Mouse (Mus musculus) hindbrain, embryonic 13.5 days (tissue): ENCODE data around the gene B3galt6. TPM values are rescaled to one million over a fixed set of nuclear protein-coding genes. Genes with fewer than 3 reads are reported as not detected.

Experiments used
- ATAC-seq: fragments of 200-750 bp; cut with Nextera tagmentation; 2 replicates; pipeline ENCODE4 v1.8.0; 2017; ENCODE audit warnings: moderate TSS enrichment; ENCODE audit not compliant: low FRiP score
- H3K27ac ChIP-seq: fragments of 300-500 bp; sonication (generic); 2 replicates; pipeline ENCODE4 v1.5.1; 2015; ENCODE audit warnings: inconsistent platforms, mild to moderate bottlenecking, moderate library complexity
- H3K27me3 ChIP-seq: fragments of 300-500 bp; sonication (generic); 2 replicates; pipeline ENCODE4 v1.6.1; 2015; ENCODE audit warnings: mild to moderate bottlenecking, inconsistent platforms
- H3K36me3 ChIP-seq: fragments of 300-500 bp; sonication (generic); 2 replicates; pipeline ENCODE4 v1.6.1; 2015; ENCODE audit warnings: mild to moderate bottlenecking, inconsistent platforms
- H3K4me1 ChIP-seq: fragments of 300-500 bp; sonication (generic); replicated peaks from 2 replicates; pipeline ENCODE4 v1.6.1; 2015; ENCODE audit warnings: inconsistent platforms
- H3K4me2 ChIP-seq: fragments of 300-500 bp; sonication (generic); 2 replicates; pipeline ENCODE4 v1.6.1; 2015; ENCODE audit warnings: inconsistent platforms, mild to moderate bottlenecking, moderate library complexity
- H3K4me3 ChIP-seq: fragments of 300-500 bp; sonication (generic); 2 replicates; pipeline ENCODE4 v1.5.1; 2015; ENCODE audit warnings: mild to moderate bottlenecking, inconsistent platforms
- H3K9ac ChIP-seq: fragments of 300-500 bp; sonication (generic); 2 replicates; pipeline ENCODE4 v1.6.1; 2015; ENCODE audit warnings: mild to moderate bottlenecking, inconsistent platforms
- H3K9me3 ChIP-seq: fragments of 300-500 bp; sonication (generic); 2 replicates; pipeline ENCODE4 v1.6.1; 2016; ENCODE audit warnings: inconsistent platforms
- WGBS: fragments of 180-500 bp; shearing (Covaris S2); methylation state at CpG from one replicate; pipeline ENCODE4 v1.1.7; 2015; 5-methylcytosine and 5-hydroxymethylcytosine counted together
- polyA plus RNA-seq: library from polyadenylated mRNA; unstranded; fragments of >200 nt; fragmentation: Nextera tagmentation; extraction: Ambion mirVana; gene quantifications from 2 replicates; pipeline ENCODE4 v1.2.1, GENCODE M21; 2015

The B3galt6 gene
- 26.6 and 27.6 TPM in 2 replicates for polyA plus RNA-seq

- peak; percentile 87 for ATAC-seq
- H3K9me3 ChIP-seq, result no peaks in the 10 kb centered on the region
- peaks cover 16% of the 10 kb centered on the region for H3K36me3 ChIP-seq
- H3K27ac ChIP-seq, result peak within 1 kb of the TSS; percentile 95
- H3K4me1 ChIP-seq, result peaks cover 40% of the 10 kb centered on the region
- under 1% methylated on average over 96 of the region's 99 CpGs for WGBS
- H3K4me3 ChIP-seq, result peak within 1 kb of the TSS; percentile 84
- H3K4me2 ChIP-seq, result peak within 1 kb of the TSS; percentile 99
- no peaks in the 10 kb centered on the region for H3K27me3 ChIP-seq
- peak within 1 kb of the TSS; percentile 89 for H3K9ac ChIP-seq
Observed at GRCm38 (mm10) chr4:155992241-155992905, at the start of gene B3galt6, which contains the start of gene Sdf4. B3galt6 (minus strand) TSS chr4:155992649. Sdf4 (plus strand) TSS chr4:155992872.

GRCm38 (mm10) chr4:156034901-156035300 lies 42.5 kb upstream of the B3galt6 start:
- no peak for ATAC-seq
- Histone ChIP-seq H3K9me3 (no peaks in the 10 kb centered on the region), H3K4me1 (peaks cover 42% of the 10 kb centered on the region), H3K27me3 (peaks cover 29% of the 10 kb centered on the region), H3K4me2 (peak overlapping the region; percentile 49), H3K9ac (peak overlapping the region; percentile 49; the same call in 1 of the 2 replicates), H3K27ac (no peak overlapping the region), H3K4me3 (peak overlapping the region; percentile 28), H3K36me3 (no peaks in the 10 kb centered on the region)
- 3% methylated on average over 25 of the region's 25 CpGs for WGBS

GRCm38 (mm10) chr4:156034301-156034700 lies 41.9 kb upstream of the B3galt6 start:
- H3K9ac ChIP-seq, result no peak overlapping the region
- H3K4me1 ChIP-seq, result peaks cover 42% of the 10 kb centered on the region
- H3K4me2 ChIP-seq, result peak overlapping the region; percentile 49; the same call in 1 of the 2 replicates
- no peaks in the 10 kb centered on the region for H3K9me3 ChIP-seq
- peaks cover 29% of the 10 kb centered on the region for H3K27me3 ChIP-seq
- no peak overlapping the region for H3K27ac ChIP-seq
- H3K4me3 ChIP-seq, result peak overlapping the region; percentile 28; the same call in 1 of the 2 replicates
- no peak for ATAC-seq
- 56% methylated on average over 4 of the region's 4 CpGs for WGBS
- peaks cover 3% of the 10 kb centered on the region for H3K36me3 ChIP-seq

GRCm38 (mm10) chr4:156033476-156034119 lies 41.1 kb upstream of the B3galt6 start:
- Histone ChIP-seq H3K4me1 (peaks cover 42% of the 10 kb centered on the region), H3K27ac (no peak overlapping the region), H3K27me3 (peaks cover 29% of the 10 kb centered on the region), H3K4me2 (no peak overlapping the region), H3K36me3 (peaks cover 7% of the 10 kb centered on the region), H3K9ac (no peak overlapping the region), H3K4me3 (no peak overlapping the region), H3K9me3 (no peaks in the 10 kb centered on the region)
- ATAC-seq, result no peak
- WGBS, result 46% methylated on average over 6 of the region's 6 CpGs

GRCm38 (mm10) chr4:156032856-156033255 lies 40.4 kb upstream of the B3galt6 start:
- Histone ChIP-seq H3K27ac (peak overlapping the region; percentile 92; the same call in 1 of the 2 replicates), H3K36me3 (peaks cover 15% of the 10 kb centered on the region), H3K4me1 (peaks cover 42% of the 10 kb centered on the region), H3K9ac (peak overlapping the region; percentile 78; the same call in 1 of the 2 replicates), H3K4me3 (no peak overlapping the region), H3K4me2 (no peak overlapping the region), H3K27me3 (peaks cover 29% of the 10 kb centered on the region), H3K9me3 (no peaks in the 10 kb centered on the region)
- 80% methylated on average over 4 of the region's 4 CpGs for WGBS
- ATAC-seq, result no peak

- Histone ChIP-seq H3K9ac (peak overlapping the region; percentile 78), H3K4me2 (peak overlapping the region; percentile 76), H3K36me3 (peaks cover 25% of the 10 kb centered on the region), H3K4me1 (peaks cover 42% of the 10 kb centered on the region), H3K9me3 (no peaks in the 10 kb centered on the region), H3K27ac (peak overlapping the region; percentile 92), H3K27me3 (peaks cover 29% of the 10 kb centered on the region), H3K4me3 (peak overlapping the region; percentile 52)
- WGBS, result 3% methylated on average over 24 of the region's 24 CpGs
- ATAC-seq, result peak; percentile 92
Observed at GRCm38 (mm10) chr4:156031593-156032391, 39.3 kb upstream of the B3galt6 start.

- Histone ChIP-seq H3K9ac (peak overlapping the region; percentile 78), H3K27ac (peak overlapping the region; percentile 92), H3K9me3 (no peaks in the 10 kb centered on the region), H3K4me3 (peak overlapping the region; percentile 52), H3K4me1 (peaks cover 42% of the 10 kb centered on the region), H3K27me3 (peaks cover 24% of the 10 kb centered on the region), H3K36me3 (peaks cover 31% of the 10 kb centered on the region), H3K4me2 (peak overlapping the region; percentile 76)
- 8% methylated on average over 7 of the region's 7 CpGs for WGBS
- ATAC-seq, result no peak
Observed at GRCm38 (mm10) chr4:156031255-156031592, 38.8 kb upstream of the B3galt6 start.

- Histone ChIP-seq H3K36me3 (peaks cover 36% of the 10 kb centered on the region), H3K4me1 (peaks cover 42% of the 10 kb centered on the region), H3K27me3 (peaks cover 18% of the 10 kb centered on the region), H3K9me3 (no peaks in the 10 kb centered on the region), H3K27ac (peak overlapping the region; percentile 92), H3K9ac (peak overlapping the region; percentile 78), H3K4me2 (peak overlapping the region; percentile 76), H3K4me3 (peak overlapping the region; percentile 52)
- no peak; the same call in 1 of the 2 replicates for ATAC-seq
- WGBS, result 63% methylated on average over 9 of the region's 9 CpGs
Observed at GRCm38 (mm10) chr4:156030651-156031118, 38.2 kb upstream of the B3galt6 start.

GRCm38 (mm10) chr4:156028580-156028979 lies 36.1 kb upstream of the B3galt6 start:
- no peak overlapping the region for H3K9ac ChIP-seq
- 89% methylated on average over 7 of the region's 7 CpGs for WGBS
- H3K27ac ChIP-seq, result no peak overlapping the region

GRCm38 (mm10) chr4:156026013-156026412 lies 33.6 kb upstream of the B3galt6 start, which contains the start of gene Tnfrsf18:
Tnfrsf18 (plus strand) TSS chr4:156026164.
- peaks cover 46% of the 10 kb centered on the region for H3K36me3 ChIP-seq
- H3K9ac ChIP-seq, result no peak within 1 kb of the TSS
- no peaks in the 10 kb centered on the region for H3K9me3 ChIP-seq
- H3K27me3 ChIP-seq, result no peaks in the 10 kb centered on the region
- WGBS, result 66% methylated on average over 4 of the region's 4 CpGs
- H3K4me3 ChIP-seq, result no peak within 1 kb of the TSS
- ATAC-seq, result no peak
- no peak within 1 kb of the TSS for H3K27ac ChIP-seq
- H3K4me2 ChIP-seq, result no peak within 1 kb of the TSS
- H3K4me1 ChIP-seq, result peaks cover 11% of the 10 kb centered on the region

More at GRCm38 (mm10) chr4:156028580-156028979, 36.1 kb upstream of the B3galt6 start:
- peaks cover 39% of the 10 kb centered on the region for H3K36me3 ChIP-seq
- H3K27me3 ChIP-seq, result no peaks in the 10 kb centered on the region
- no peaks in the 10 kb centered on the region for H3K9me3 ChIP-seq
- H3K4me3 ChIP-seq, result no peak overlapping the region
- H3K4me2 ChIP-seq, result no peak overlapping the region
- H3K4me1 ChIP-seq, result peaks cover 32% of the 10 kb centered on the region
- no peak for ATAC-seq

- no peak overlapping the region for H3K27ac ChIP-seq
- peaks cover 48% of the 10 kb centered on the region for H3K36me3 ChIP-seq
- WGBS, result 96% methylated on average over 7 of the region's 7 CpGs
- ATAC-seq, result no peak
- H3K27me3 ChIP-seq, result no peaks in the 10 kb centered on the region
- no peak overlapping the region for H3K4me2 ChIP-seq
- H3K9me3 ChIP-seq, result no peaks in the 10 kb centered on the region
- no peaks in the 10 kb centered on the region for H3K4me1 ChIP-seq
- no peak overlapping the region for H3K4me3 ChIP-seq
- no peak overlapping the region for H3K9ac ChIP-seq
Observed at GRCm38 (mm10) chr4:156024184-156024583, 31.7 kb upstream of the B3galt6 start.

- Histone ChIP-seq H3K9me3 (no peaks in the 10 kb centered on the region), H3K36me3 (peaks cover 45% of the 10 kb centered on the region), H3K27me3 (no peaks in the 10 kb centered on the region), H3K4me2 (no peak overlapping the region), H3K4me1 (no peaks in the 10 kb centered on the region), H3K4me3 (no peak overlapping the region), H3K9ac (no peak overlapping the region), H3K27ac (no peak overlapping the region)
- no peak for ATAC-seq
- 86% methylated on average over 9 of the region's 9 CpGs for WGBS
Observed at GRCm38 (mm10) chr4:156023520-156023919, 31.1 kb upstream of the B3galt6 start.
